Mouse (Mus musculus): ENCODE results near the gene Spsb1.
A peak's percentile ranks its signal among the peaks of the same experiment; 100 is the strongest.

The Spsb1 gene

DNA sequence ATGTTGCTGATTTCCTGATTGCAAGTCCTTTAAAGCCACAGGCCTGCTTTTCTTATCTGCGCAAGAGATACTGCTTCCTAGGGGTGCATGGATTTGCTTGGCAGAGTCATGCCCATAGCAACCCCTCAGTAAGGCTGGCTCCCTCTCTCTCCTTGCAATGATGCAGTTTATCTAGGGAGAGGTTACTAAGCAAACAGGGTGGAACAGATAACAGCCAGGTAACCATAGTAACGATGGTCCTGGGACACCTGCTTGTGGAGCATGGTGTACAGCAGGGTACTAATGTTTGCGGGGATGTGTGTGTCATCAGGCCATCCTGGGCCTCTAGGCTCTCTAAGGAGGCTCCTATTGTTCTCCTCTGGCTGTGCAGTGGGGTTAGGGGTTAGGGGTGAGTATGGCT, 97.2 kb downstream of the Spsb1 start:
- DNase-seq (ENCODE audit: low read depth, low spot score): no peak

- DNase-seq (ENCODE audit: low read depth, low spot score): no peak
These were observed 98.7 kb downstream of the Spsb1 start for GRCm38 (mm10) chr4:149855892-149856807.

DNA sequence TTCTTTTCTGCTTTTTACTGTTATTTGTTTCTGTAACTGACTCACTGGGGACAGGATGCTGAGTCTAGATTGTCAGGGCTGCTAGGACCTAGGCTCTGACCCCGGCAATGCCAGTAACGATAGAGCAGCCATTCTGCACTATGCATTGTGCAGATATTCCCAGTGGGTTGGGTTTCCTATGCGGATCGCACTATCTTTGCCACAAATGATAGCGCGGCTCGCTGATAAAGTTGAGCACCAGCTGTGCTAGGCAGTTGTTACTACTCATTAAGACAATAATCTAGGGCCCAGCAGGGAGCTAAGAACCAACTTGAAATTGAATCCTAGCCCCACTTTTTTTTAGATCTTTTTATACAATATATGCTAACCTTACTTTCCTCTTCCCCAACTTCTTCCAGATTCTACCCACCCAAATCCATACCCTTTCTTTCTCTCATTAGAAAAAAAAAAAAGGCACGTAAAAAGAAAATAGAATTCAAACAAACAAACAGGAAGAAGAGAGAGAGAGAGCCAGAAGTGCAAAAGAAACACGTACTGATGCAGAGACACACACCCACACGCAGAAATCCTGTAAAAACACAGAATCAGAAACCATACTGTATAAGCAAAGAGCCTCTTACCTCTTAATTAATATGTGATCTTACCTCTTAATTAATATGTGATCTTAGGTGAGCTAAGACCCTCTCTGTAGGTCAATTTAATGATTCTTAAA, 99.5 kb downstream of the Spsb1 start:
- no peak for DNase-seq (ENCODE audit: low read depth, low spot score)

GRCm38 (mm10) chr4:149854770-149855169, 100.1 kb downstream of the Spsb1 start:
- no peak for DNase-seq (ENCODE audit: low read depth, low spot score)

- peak; percentile 89 for DNase-seq (ENCODE audit: low read depth, low spot score)
These were observed 100.5 kb downstream of the Spsb1 start for GRCm38 (mm10) chr4:149854301-149854708.

DNA sequence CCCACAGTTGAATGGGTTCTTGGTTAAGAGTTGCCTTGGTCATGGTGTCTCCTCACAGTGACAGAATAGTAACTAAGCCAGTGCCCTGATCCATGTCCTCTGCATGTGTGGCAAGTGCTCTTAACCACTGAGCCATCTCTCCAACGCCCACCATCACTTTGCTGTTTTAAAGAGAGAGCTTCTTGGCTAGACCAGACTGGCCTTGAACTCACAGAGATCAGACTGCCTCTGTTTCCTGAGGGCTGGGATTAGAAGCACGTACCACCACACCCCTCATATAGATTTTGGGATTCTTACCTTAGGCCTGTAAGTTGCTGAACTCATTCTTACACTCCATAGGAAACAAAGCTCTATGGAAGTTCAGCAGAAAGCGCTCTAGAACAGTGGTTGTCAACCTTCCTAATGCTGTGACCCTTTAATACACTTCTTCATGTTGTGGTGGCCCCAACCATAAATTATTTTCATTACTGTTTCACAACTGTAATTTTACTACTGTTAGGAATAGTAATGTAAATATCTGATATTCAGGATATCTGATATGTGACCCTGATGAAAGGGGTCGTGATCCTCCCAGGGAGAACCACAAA, 101.1 kb downstream of the Spsb1 start:
- DNase-seq (ENCODE audit: low read depth, low spot score): no peak

DNA sequence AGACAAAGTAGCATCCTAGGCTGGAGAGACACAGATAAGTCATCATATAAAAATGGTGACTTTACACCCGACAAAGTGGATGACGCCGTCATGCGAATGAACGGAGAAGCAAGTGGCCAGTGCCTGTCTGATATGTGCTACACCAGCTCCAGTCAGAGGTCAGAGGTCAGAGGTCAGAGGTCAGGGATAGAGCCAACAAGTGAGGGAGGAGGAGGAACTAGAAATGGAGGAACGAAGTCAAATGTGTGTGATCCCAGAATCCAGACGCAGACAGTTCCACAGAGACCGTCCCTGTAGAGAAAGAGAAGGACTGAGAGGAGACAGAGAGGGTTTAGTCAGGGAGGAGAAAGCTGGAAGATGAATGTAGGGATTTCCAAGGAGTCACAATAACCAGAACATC, 103.3 kb downstream of the Spsb1 start:
- DNase-seq (ENCODE audit: low read depth, low spot score): no peak

DNA sequence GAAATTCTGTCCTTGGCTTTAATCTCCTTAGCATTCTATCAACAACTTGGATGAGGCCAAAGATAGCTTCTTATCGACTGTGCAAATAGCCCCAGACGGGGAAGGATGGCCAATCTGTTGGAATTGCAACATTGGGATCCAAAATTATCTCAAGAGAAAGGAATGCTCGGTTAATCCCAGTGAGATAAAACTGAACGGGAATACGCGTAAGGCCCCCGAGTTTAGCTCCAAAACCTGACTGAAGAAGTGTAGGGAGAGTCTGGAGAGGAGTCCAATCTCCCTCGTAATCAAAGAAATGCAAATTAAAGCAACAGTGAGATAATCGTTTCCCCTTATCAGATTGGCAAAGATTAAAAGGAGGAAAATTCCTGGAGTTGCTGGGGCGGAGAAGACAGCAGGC, 104.2 kb downstream of the Spsb1 start:
- no peak for DNase-seq (ENCODE audit: low read depth, low spot score)

GRCm38 (mm10) chr4:149850045-149850444, 104.8 kb downstream of the Spsb1 start:
- no peak for DNase-seq (ENCODE audit: low read depth, low spot score)

- DNase-seq (ENCODE audit: low read depth, low spot score): no peak
These were observed 105.8 kb downstream of the Spsb1 start for GRCm38 (mm10) chr4:149849035-149849434.

GRCm38 (mm10) chr4:149846861-149847631, 107.8 kb downstream of the Spsb1 start:
- DNase-seq (ENCODE audit: low read depth, low spot score): no peak

All from forelimb bud, embryonic 11.5 days (tissue).